Mouse (Mus musculus): Measurements from ENCODE around the gene AL732309.1.

The AL732309.1 gene

DNA sequence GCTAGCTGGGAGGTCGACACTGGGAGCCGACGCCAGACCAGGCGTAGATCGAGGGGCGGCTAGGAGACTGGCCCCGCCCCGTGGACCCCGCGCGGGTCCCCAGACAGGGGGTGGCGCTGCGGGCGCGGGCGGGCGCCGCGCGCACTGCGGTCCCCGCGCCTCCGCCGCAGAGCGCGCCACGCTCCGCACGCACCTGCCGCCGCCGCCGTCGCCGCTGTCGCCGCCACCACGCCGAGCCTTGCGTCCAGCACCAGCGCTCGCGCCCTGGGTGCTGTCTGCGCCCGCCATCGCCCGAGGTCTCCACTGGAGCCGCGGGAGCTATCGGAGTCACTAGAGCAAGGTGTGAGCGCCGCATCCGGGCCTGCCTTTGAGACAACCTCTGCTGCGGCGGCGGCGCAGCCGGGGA, 4.6 kb downstream of the AL732309.1 start, which contains the start of the genes Rnf208 and Cysrt1:
Gene Rnf208 (plus strand): TSS at position 155 of the 406 bp plus-strand sequence.
Gene Cysrt1 (minus strand): TSS at position 352 of the 406 bp plus-strand sequence.
- in situ Hi-C loops (cut with MboI; ENCODE audit: unreplicated experiment in 2 of 2) = no loop called here

DNA sequence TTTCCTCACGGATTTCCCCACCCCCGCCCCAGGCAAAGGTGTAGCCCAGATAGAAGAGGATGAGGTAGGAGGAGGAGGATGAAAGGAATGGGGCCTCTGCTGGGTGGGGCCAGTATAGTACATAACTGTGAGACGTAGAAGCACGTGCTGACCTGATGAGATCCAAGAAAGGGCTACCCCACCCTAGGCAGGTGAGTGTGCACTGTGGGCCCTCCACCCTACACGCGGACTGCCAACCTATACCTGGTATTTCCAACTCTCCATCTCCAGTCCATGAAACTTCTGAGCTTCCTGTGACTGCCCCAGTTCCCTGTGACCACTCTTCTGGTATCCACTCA, 5.3 kb downstream of the AL732309.1 start:
- in situ Hi-C loops (cut with MboI; ENCODE audit: unreplicated experiment in 2 of 2) = no loop called here

DNA sequence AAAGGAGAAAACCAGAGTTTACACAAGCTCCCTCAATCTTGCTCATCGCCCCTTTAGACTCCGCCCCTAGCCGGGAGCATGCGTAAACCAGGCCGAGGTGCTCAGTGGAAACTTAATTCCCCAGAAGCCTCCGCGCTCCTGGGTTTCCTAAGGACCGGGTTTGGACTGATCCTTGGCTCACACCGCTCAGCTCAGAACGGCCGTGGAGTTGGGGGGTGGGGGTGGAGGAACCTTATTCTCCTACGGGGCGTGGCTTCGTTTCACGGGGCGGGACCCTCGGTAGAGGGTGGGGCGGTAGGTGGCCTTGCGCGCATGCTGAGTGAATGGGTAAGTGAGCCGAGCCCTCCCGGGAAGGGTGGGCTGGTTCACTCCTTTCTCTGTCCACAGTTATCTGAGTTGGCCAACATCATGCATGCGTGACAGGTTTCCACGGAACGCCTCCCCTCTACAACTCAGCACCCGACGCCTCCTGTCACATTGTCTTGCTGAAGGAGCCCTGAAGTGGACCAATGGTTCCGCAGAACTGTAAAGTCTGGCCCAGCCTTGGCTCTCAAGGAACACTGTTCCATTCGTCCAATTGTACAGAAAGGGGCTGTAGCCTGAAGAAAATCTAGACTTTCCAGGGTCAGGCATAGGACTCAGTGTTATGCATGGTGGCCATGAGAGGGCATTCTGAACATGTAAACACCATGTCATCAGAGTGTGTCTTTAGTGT, 5.8 kb downstream of the AL732309.1 start:
- in situ Hi-C loops (cut with MboI; ENCODE audit: unreplicated experiment in 2 of 2) = no loop called here

DNA sequence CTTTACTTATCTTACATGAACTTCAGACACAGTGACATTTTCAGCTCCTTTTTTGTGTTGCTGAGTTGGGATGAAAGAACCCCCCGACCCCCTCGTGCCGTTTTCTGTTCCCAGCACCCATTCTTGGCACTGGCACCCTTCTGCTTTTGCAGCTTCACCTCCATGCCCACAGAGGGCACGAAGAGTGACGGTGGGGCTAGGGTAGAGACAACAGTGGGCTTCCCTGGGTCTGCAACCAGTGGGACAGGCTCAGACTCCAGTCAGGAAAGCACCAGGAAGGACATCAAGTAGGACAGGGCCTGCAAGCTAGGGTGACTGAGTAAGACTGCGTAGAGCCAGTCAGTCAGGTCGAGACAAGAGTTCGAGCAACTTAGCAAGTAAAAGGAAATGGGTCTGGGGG, 6.4 kb downstream of the AL732309.1 start:
- in situ Hi-C loops (cut with MboI; ENCODE audit: unreplicated experiment in 2 of 2) = no loop called here

DNA sequence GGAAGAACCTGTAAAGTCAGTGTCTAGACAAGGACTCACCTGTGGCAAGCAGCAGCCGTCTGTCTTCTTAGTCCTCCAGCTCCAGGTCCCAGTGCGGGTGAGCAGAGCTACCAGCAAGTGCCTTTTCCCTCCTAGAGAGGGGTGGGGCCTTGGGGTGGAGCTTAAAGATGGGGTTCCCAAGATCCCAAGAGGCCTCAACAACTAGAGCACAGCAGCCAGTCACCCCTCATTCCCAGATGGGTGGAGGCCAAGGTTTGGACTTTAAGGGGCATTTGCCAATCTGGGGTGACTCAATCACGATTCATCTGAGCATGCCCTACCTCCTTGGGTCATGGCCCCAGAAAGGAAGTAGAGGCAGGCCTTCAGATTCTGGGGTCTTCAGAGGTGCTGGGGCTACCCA, 6.9 kb downstream of the AL732309.1 start:
- in situ Hi-C loops (cut with MboI; ENCODE audit: unreplicated experiment in 2 of 2) = no loop called here

DNA sequence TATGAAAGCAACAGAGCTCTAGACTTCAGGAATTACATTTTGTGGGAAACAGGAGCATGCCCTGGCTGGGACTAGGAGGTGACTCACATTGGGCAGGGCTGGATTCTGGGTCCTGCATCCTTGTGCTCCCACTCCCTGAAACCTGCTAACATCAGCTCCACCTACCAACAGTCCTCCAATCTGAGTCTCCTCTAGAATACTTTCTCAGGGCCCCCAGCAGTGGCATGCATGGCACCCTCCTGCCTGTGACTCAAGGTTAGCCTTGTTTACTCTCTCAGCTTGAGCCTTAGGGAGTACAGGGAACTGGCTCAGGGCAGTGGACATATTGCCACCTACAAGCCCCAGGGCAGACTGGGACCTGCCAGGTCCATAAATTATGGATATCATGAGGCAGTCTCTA, 8.6 kb downstream of the AL732309.1 start:
- in situ Hi-C loops (cut with MboI; ENCODE audit: unreplicated experiment in 2 of 2) = no loop called here

DNA sequence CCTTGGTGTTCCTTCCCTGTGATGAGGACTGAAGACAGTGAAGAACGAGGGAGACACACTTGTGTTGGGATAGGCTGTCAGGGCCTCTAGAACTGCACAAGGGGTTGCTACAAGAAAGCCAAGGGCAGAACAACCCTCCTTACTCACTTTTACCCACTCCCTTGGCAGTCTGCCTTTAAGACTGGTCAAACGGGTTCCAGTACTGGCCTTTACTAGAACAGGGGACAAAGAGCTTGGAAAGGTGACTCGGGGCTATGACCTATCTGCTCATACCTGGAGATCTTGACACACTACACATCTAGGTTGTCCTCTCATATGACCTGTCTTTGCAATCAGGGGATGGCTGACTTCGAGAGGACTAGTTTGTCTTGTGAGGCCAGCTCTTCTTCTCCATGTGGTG, 9.1 kb downstream of the AL732309.1 start:
- in situ Hi-C loops (cut with MboI; ENCODE audit: unreplicated experiment in 2 of 2) = no loop called here

DNA sequence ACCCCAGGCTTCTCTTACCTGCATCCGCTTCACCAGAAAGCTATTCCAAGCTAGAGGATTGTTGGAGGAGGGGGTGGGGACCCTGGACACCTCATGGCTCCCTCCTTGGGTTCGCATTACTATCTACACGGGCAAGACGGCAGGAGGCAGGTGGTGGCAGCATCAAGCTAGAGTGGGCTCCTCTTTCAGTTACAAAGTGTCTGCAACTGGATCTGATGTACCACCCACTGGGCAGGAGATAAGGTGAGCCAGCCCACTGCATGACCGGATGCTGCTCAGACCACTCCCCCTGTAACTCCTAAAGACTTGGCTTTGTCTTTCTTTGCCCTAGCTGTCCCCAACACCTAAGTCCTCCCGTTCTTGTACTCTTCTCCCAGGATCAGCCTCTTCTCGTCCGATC, 10.0 kb downstream of the AL732309.1 start, which contains the start of gene Rnf224:
Gene Rnf224 (minus strand): TSS at position 174 of the 400 bp plus-strand sequence.
- in situ Hi-C loops (cut with MboI; ENCODE audit: unreplicated experiment in 2 of 2) = no loop called here

DNA sequence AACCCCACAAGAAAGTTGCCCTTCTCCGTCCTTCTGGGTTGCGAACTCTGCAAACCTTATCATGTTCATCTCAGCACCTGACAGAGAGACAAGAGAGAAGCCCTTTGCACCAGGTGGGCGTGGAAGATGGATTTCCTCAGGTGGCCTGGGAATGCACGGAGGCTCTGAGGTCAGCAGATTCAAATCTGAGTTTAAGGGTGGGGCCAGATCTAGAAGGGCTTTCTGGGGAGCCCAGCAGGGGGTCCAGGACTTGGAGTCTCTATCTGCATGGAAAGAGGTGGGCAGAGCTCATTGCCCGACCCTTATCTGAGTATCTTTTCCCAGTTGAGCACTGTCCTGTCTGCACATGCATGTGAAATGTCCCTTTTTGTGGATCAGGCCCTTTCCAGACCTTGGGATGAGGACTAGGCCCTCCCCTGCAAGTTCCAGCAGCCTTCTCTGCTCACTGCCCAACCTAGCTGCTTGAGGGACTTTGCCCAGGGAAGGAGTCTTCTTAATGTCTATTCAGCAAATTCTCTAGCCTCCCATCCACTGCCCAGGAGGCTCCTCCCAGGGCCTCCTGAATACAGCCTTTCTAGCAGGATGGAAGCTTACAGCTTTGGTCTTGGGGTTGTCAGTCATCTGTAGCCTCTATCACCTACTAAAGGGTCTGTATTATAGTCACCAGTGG, 12.0 kb downstream of the AL732309.1 start:
- in situ Hi-C loops (cut with MboI; ENCODE audit: unreplicated experiment in 2 of 2) = no loop called here

DNA sequence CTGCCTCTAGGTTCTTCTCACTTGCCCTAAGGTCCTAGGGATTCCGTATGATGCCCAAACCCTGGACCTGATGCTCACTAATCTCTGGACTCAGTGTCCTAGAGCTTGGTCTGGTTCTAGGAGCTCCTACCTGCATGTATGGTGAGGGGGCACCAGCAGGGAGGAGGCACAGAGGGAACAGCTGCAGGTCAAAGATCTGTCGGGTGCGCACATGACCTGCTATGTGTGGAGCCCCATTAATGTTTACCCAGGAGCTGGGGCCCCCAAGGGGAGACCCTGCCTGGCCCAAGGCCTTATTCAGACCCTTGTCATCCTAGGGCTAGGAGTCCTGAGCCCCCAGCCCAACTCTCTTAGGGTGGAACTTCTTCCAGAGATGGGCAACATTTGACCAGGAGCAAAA, 12.6 kb downstream of the AL732309.1 start, which contains the start of gene Slc34a3:
Gene Slc34a3 (minus strand): TSS at position 315 of the 400 bp plus-strand sequence.
- in situ Hi-C loops (cut with MboI; ENCODE audit: unreplicated experiment in 2 of 2) = no loop called here

DNA sequence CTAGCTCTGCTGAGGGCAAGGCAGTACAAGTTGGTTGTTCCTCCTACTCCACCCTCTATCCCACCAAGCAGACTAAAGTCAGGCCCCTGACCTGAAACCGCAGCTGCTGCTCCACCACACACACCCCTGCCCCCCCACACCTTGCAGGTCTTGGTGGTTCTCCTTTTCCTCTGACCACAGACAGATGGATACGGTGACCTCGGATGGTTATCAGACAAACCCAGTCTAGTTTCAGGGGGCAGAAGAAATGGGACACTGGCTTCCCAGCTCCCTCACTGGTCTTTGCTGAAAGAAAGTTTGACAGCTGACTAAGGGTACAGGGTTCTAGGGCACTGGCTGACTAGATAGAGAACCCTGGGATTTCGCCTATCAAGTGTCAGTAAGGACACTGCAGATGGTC, 13.2 kb downstream of the AL732309.1 start:
- in situ Hi-C loops (cut with MboI; ENCODE audit: unreplicated experiment in 2 of 2) = no loop called here

DNA sequence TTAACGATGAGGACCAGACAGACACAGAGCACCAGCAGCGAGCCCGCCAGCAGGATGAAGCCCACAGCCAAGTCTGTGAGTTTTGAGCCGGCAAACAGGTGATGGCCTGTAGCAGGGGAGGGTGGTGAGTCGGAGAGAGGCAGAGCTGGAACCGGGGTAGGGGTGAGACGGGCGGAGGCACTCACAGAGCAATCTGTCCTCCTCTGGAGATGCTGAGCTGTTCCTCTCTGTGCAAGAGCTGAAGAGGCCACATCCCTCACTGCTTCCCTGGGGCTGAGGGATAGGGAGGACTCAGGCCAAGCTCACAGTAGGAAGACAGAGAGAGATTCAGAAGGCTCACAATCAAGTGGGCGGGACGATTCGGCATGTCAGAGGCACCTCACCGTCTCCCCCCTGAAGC, 15.6 kb downstream of the AL732309.1 start:
- in situ Hi-C loops (cut with MboI; ENCODE audit: unreplicated experiment in 2 of 2) = no loop called here

DNA sequence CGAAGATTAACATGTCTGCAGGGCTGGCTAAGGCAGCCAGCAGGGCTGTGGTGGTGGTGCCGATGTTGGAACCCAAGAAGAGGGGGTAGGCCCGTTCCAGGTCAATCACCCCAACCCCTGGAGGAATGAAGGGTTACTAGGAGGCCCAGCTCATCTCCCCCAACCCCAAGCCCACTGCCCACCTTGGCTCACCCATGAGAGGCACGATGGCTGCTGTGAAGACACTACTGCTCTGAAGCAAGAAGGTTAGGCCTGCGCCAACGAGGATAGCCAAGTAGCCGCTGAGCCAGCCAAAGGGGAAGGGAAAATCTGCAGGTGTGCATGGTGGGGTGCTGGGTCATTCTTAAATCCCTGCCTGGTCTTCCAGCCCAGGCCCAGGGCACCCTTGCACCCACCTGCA, 16.1 kb downstream of the AL732309.1 start:
- in situ Hi-C loops (cut with MboI; ENCODE audit: unreplicated experiment in 2 of 2) = no loop called here

DNA sequence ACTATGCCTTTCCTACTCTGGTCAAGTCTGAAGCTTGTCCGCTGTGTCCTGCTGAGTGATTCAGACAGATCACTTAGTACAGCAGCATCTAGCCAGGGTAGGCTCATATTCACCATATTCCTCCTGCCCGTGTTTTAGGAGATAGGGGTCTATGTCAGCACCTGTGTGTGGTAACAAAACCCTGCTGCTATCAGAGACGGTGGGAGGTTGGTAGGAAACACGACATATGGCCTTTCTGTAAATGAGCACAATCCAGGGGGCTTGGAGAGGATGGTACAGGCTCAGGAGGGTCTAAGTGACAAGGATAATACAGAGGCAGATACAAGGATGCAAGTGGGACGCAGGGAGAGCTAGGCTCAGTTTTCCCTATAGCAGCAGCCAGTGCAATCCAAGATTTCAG, 17.1 kb downstream of the AL732309.1 start:
- in situ Hi-C loops (cut with MboI; ENCODE audit: unreplicated experiment in 2 of 2) = loop anchor here (5.0 kb wide), 1 partner anchor 37 kb away; no protein-coding TSS in a partner anchor

DNA sequence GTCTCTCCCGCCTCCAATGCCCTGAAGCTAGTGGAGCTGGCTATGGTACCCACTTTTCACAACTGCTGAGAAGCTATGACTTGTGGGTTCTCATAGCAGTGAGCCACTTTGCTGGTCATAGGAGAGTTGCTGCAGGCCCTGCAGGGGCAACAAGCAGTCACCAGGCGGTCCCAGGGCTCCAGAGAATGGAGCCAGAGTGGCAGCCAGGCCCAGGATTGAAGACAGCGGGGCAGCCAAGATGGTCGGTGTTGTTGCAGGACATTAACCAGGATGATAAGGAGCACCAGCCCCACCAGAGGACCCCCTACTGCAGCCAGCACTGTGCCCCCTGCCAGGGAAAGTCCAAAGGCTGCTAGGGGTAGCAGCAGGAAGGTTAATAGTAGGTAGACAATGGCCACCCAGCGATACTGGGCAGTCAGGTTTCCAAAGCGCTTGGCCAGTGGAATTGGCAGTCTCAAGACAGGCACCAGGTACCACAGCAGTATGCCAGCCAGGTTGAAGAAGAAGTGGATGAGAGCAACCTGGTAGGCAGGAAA, 17.6 kb downstream of the AL732309.1 start:
- in situ Hi-C loops (cut with MboI; ENCODE audit: unreplicated experiment in 2 of 2) = loop anchor here (5.0 kb wide), 1 partner anchor 37 kb away; no protein-coding TSS in a partner anchor

DNA sequence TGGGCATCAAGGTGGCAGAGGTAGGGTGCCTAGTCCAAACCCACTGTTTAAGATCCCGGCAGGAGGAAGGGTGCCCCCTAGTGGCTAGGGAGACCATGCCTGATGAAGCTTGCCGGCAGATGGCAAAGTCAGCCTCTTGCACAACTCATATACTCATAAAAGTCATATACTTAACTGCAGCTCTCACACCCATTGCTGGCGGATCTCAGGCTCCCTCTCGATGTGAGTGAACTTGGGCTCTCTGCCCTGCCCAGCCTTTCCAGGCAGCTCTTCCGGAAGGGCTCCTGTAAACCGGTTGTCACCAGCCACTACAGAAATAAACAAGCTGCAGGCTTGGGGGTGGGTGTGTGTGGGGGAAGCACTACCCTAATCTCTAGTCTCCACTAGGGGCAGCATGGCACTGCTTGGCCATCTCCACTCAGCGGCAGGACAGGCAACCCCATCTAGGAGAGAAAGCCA, 18.2 kb downstream of the AL732309.1 start:
- in situ Hi-C loops (cut with MboI; ENCODE audit: unreplicated experiment in 2 of 2) = loop anchor here (5.0 kb wide), 1 partner anchor 36 kb away; no protein-coding TSS in a partner anchor

DNA sequence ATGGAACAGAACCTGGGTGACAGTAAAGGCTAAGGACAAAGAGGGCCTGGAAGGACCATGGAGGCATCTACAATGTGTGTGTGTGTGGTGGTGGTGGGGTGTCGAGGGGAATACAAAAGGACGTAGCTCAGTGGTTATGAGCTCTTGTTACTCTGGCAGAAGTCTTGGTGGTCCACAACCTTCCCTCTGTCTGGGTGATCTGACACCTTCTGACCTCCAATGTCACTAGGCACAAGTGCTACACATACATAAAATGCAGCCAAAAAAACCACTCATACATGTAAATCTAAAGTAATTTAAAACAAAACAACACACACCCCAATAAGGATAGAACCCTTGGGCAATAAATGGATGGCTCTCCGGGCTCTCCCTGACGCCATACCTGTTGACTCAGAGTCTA, 19.3 kb downstream of the AL732309.1 start:
- in situ Hi-C loops (cut with MboI; ENCODE audit: unreplicated experiment in 2 of 2) = loop anchor here (5.0 kb wide), 1 partner anchor 35 kb away; no protein-coding TSS in a partner anchor

DNA sequence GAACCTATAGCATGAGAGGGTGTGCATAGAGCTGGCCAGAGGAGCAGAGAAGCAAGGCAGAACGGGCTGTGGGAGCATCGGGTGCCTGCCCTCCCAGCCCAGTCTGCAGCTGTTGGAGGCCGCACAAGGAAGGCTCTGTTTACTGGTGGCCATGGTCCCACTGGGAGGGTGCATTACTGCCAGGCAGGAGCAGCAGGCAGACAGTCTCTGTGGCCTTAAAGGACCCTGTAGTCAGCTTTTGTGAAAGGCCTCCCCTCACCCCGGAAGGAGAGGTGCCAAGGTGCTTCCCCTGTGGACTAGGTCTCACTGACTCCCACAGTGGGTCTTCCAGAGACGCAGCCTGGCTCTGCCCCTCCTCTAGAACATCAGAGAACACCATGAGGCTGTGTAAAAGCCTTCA, 19.8 kb downstream of the AL732309.1 start:
- in situ Hi-C loops (cut with MboI; ENCODE audit: unreplicated experiment in 2 of 2) = loop anchor here (5.0 kb wide), 1 partner anchor 35 kb away; no protein-coding TSS in a partner anchor

DNA sequence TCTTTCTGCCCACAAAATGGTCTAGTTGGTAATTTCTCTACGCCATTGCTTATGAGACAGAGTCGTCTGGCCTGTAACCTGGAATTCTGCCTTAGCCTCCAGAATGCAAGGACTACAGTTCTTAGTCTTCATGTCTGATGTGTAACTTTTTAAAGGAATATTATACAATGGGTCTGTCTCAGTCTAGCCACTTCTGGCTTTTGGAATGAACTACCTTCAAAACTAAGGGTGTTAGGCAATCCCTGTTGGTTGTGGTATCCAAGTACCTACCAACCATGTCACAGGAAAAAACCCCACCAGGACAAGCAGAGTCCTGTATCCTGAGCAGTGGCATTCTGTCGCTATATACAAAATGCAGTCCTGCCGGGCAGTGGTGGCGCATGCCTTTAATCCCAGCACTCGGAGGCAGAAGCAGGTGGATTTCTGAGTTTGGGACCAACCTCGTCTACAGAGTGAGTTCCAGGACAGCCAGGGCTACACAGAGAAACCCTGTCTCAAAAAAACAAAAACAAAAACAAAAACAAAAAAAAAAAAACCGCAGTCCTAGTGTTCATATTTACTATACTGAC, 20.8 kb downstream of the AL732309.1 start:
- in situ Hi-C loops (cut with MboI; ENCODE audit: unreplicated experiment in 2 of 2) = loop anchor here (5.0 kb wide), 1 partner anchor 34 kb away; no protein-coding TSS in a partner anchor

DNA sequence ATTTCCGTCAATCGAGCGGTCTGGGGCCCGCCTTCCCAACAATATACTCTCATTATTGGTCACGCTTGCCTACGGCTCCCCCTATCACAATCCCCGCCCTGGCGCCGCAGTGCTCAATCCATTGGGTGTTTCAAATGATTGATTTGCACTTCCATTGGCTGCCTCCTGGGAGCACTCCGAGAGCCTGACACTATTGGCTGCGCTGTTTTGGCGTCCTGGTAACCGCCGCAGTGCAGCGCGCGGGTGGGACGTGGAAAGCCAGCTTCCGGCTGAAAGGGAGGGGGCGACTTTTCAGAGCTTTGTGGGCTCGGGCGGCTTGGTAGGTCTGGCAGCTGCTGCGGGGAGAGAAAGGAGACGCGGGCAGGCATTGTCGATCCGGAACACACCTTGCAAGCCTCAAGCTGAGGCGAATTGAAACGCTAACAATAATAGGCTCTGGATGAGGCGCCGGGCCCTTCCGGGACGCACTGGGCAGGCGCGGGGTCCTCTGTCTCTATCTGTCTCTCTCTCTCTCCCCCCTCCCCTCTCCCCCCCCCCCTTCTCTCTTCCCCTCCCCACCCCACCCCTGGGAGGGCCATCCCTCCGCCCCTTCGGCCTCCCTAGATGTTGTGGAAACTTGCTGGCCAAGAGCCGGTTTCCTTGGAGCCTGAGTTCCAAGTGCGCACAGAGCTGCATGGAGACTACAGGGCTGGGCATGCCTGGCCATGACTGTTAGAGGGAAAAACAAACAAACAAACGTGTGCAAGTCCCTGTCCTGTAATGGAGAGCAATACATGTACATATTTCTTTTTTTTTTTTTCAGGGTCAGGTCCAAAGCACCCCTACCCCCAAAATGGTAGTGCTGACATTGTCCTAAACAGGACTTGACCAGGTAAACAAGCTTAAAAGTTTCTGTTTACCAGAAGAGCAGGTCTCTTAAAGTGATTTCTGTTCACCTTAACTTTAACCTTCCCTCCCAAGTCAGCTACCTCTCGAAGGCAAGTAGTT, 21.6 kb downstream of the AL732309.1 start:
- in situ Hi-C loops (cut with MboI; ENCODE audit: unreplicated experiment in 2 of 2) = loop anchor here (5.0 kb wide), 1 partner anchor 33 kb away; no protein-coding TSS in a partner anchor

Data from v-Abl transformed pro-B cells (cell line).